Mouse (Mus musculus): ENCODE measurements around the gene Grik1. TPM values are rescaled to one million over a fixed set of nuclear protein-coding genes. Genes with fewer than 3 reads are reported as not detected.

The Grik1 gene
- 15.5 and 16.5 TPM in 2 replicates for polyA plus RNA-seq (2012; rRNA removed)

GRCm38 (mm10) chr16:88290132-88290772, at the start of gene Grik1:
TSS of gene Grik1 (minus strand) at chr16:88290265.

Other genes starting within 250 kb of the Grik1 start
- not detected in 2 replicates for gene Cldn17, start 216.7 kb upstream of the Grik1 start, polyA plus RNA-seq (2012; rRNA removed)

Measured in central nervous system, embryonic 14 days (tissue).